Mouse (Mus musculus) intestine, embryonic 16.5 days (tissue): ENCODE data around the gene Gm12355. TPM values are rescaled to one million over a fixed set of nuclear protein-coding genes. Genes with fewer than 3 reads are reported as not detected.
"Not testable (repeated sequence)": the region's sequence is repeated elsewhere in the genome, so short reads cannot be mapped to it uniquely, and the experiment has no call there.

Source experiments
- ATAC-seq: fragments of 200-750 bp; cut with Nextera tagmentation; 2 replicates; pipeline ENCODE4 v1.8.0; 2017; ENCODE audit warnings: moderate TSS enrichment, moderate library complexity
- H3K27ac ChIP-seq: fragments of 300-500 bp; sonication (generic); 2 replicates; pipeline ENCODE4 v1.5.1; 2014; ENCODE audit warnings: mild to moderate bottlenecking, low read length
- H3K27me3 ChIP-seq: fragments of 300-500 bp; sonication (generic); replicated peaks from 2 replicates; pipeline ENCODE4 v1.6.1; 2014; ENCODE audit warnings: low read length, control low read depth, mixed read lengths; ENCODE audit not compliant: control insufficient read depth, insufficient read depth
- H3K36me3 ChIP-seq: fragments of 300-500 bp; sonication (generic); 2 replicates; pipeline ENCODE4 v1.6.1; 2014; ENCODE audit warnings: low read length, control low read depth; ENCODE audit not compliant: control insufficient read depth, insufficient read depth
- H3K4me1 ChIP-seq: fragments of 300-500 bp; sonication (generic); 2 replicates; pipeline ENCODE4 v1.6.1; 2014; ENCODE audit warnings: low read length, control low read depth, mixed read lengths; ENCODE audit not compliant: control insufficient read depth, insufficient read depth
- H3K4me2 ChIP-seq: fragments of 300-500 bp; sonication (generic); 2 replicates; pipeline ENCODE4 v1.6.1; 2014; ENCODE audit warnings: low read depth, low read length, control low read depth
- H3K4me3 ChIP-seq: fragments of 300-500 bp; sonication (generic); 2 replicates; pipeline ENCODE4 v1.5.1; 2014; ENCODE audit warnings: mild to moderate bottlenecking, low read length
- H3K9ac ChIP-seq: fragments of 300-500 bp; sonication (generic); 2 replicates; pipeline ENCODE4 v1.6.1; 2014; ENCODE audit warnings: low read depth, low read length
- H3K9me3 ChIP-seq: fragments of 300-500 bp; sonication (generic); 2 replicates; pipeline ENCODE4 v1.6.1; 2016; ENCODE audit warnings: low read length, control low read depth; ENCODE audit not compliant: control insufficient read depth
- WGBS: fragments of 180-500 bp; shearing (Covaris S2); extraction: QIAGEN DNeasy Blood & Tissue Kit; methylation state at CpG from one replicate; pipeline ENCODE4 v1.1.7; 2014; 5-methylcytosine and 5-hydroxymethylcytosine counted together
- polyA plus RNA-seq: library from polyadenylated mRNA; unstranded; fragments of >200 nt; fragmentation: Nextera tagmentation; extraction: Ambion mirVana; gene quantifications from 2 replicates; pipeline ENCODE4 v1.2.1, GENCODE M21; 2015

The Gm12355 gene
- polyA plus RNA-seq, 1 experiment from 2014 or later = 0.57 TPM

- ATAC-seq = no peak
- H3K27me3 ChIP-seq = no peaks in the 10 kb centered on the region
- H3K4me3 ChIP-seq = no peak overlapping the region
- H3K27ac ChIP-seq = no peak overlapping the region
- H3K4me1 ChIP-seq = no peaks in the 10 kb centered on the region
- no peak overlapping the region for H3K4me2 ChIP-seq
- 95% methylated on average over 13 of the region's 13 CpGs for WGBS
- H3K9ac ChIP-seq = no peak overlapping the region
- no peaks in the 10 kb centered on the region for H3K36me3 ChIP-seq
- no peaks in the 10 kb centered on the region for H3K9me3 ChIP-seq
These were observed 4.7 kb downstream of the Gm12355 start for GRCm38 (mm10) chr11:98620791-98621190.

- no peak overlapping the region for H3K27ac ChIP-seq
- no peaks in the 10 kb centered on the region for H3K36me3 ChIP-seq
- H3K4me3 ChIP-seq = no peak overlapping the region
- no peaks in the 10 kb centered on the region; the same call in 1 of the 2 replicates for H3K9me3 ChIP-seq
- no peak overlapping the region for H3K4me2 ChIP-seq
- H3K27me3 ChIP-seq = no peaks in the 10 kb centered on the region
- H3K9ac ChIP-seq = no peak overlapping the region
- 11% methylated on average over 3 of the region's 3 CpGs for whole genome bisulfite sequencing
- no peak for ATAC-seq
- H3K4me1 ChIP-seq = peaks cover 5% of the 10 kb centered on the region; the same call in 1 of the 2 replicates
These were observed 18.7 kb downstream of the Gm12355 start for GRCm38 (mm10) chr11:98606763-98607162.

GRCm38 (mm10) chr11:98604911-98605310 is 20.6 kb downstream of the Gm12355 start:
- H3K4me3 ChIP-seq, H3K4me2 ChIP-seq, H3K27ac ChIP-seq, H3K36me3 ChIP-seq, H3K9ac ChIP-seq, H3K27me3 ChIP-seq, ATAC-seq, H3K4me1 ChIP-seq, H3K9me3 ChIP-seq: not testable (repeated sequence)
- 65% methylated on average over 6 of the region's 6 CpGs for WGBS

- Histone ChIP-seq H3K27me3 (peaks cover 6% of the 10 kb centered on the region; the same call in 1 of the 2 replicates), H3K4me1 (peaks cover 6% of the 10 kb centered on the region; the same call in 1 of the 2 replicates), H3K27ac (no peak overlapping the region), H3K9ac (no peak overlapping the region), H3K36me3 (no peaks in the 10 kb centered on the region), H3K9me3 (no peaks in the 10 kb centered on the region), H3K4me3 (no peak overlapping the region), H3K4me2 (no peak overlapping the region)
- no peak for ATAC-seq
- WGBS = 89% methylated on average over 2 of the region's 2 CpGs
These were observed 21.5 kb downstream of the Gm12355 start for GRCm38 (mm10) chr11:98603953-98604352.

- under 1% methylated on average over 20 of the region's 20 CpGs for WGBS
- Histone ChIP-seq H3K4me3 (peak overlapping the region; percentile 50), H3K4me1 (peaks cover 6% of the 10 kb centered on the region; the same call in 1 of the 2 replicates), H3K9ac (peak overlapping the region; percentile 49; the same call in 1 of the 2 replicates), H3K9me3 (no peaks in the 10 kb centered on the region), H3K27me3 (peaks cover 10% of the 10 kb centered on the region; the same call in 1 of the 2 replicates), H3K27ac (no peak overlapping the region), H3K4me2 (peak overlapping the region; percentile 67), H3K36me3 (no peaks in the 10 kb centered on the region)
- ATAC-seq = peak; percentile 73
These were observed 23.3 kb downstream of the Gm12355 start for GRCm38 (mm10) chr11:98602090-98602690.

- no peaks in the 10 kb centered on the region for H3K9me3 ChIP-seq
- no peak overlapping the region for H3K9ac ChIP-seq
- ATAC-seq = no peak
- no peak overlapping the region for H3K4me3 ChIP-seq
- peaks cover 10% of the 10 kb centered on the region; the same call in 1 of the 2 replicates for H3K27me3 ChIP-seq
- H3K4me2 ChIP-seq = no peak overlapping the region
- no peak overlapping the region for H3K27ac ChIP-seq
- 41% methylated on average over 18 of the region's 18 CpGs for WGBS
- H3K36me3 ChIP-seq = no peaks in the 10 kb centered on the region
- H3K4me1 ChIP-seq = peaks cover 6% of the 10 kb centered on the region; the same call in 1 of the 2 replicates
These were observed 26.2 kb downstream of the Gm12355 start for GRCm38 (mm10) chr11:98599291-98599690.

GRCm38 (mm10) chr11:98598851-98599290 is 26.6 kb downstream of the Gm12355 start:
- peaks cover 10% of the 10 kb centered on the region; the same call in 1 of the 2 replicates for H3K27me3 ChIP-seq

GRCm38 (mm10) chr11:98597991-98598390 is 27.5 kb downstream of the Gm12355 start, which contains the start of gene Lrrc3c:
Lrrc3c (plus strand) TSS chr11:98598291.
- Histone ChIP-seq H3K4me1 (peaks cover 6% of the 10 kb centered on the region; the same call in 1 of the 2 replicates), H3K36me3 (no peaks in the 10 kb centered on the region), H3K27me3 (peaks cover 10% of the 10 kb centered on the region; the same call in 1 of the 2 replicates), H3K4me3 (no peak within 1 kb of the TSS), H3K9ac (no peak within 1 kb of the TSS), H3K9me3 (no peaks in the 10 kb centered on the region), H3K4me2 (no peak within 1 kb of the TSS), H3K27ac (no peak within 1 kb of the TSS)
- ATAC-seq = no peak
- 73% methylated on average over 8 of the region's 8 CpGs for WGBS

More at GRCm38 (mm10) chr11:98598851-98599290, 26.6 kb downstream of the Gm12355 start:
- Histone ChIP-seq H3K4me2 (no peak overlapping the region), H3K4me3 (no peak overlapping the region), H3K27ac (no peak overlapping the region), H3K9me3 (no peaks in the 10 kb centered on the region), H3K9ac (no peak overlapping the region), H3K4me1 (peaks cover 6% of the 10 kb centered on the region; the same call in 1 of the 2 replicates), H3K36me3 (no peaks in the 10 kb centered on the region)
- no peak for ATAC-seq
- WGBS = 63% methylated on average over 18 of the region's 18 CpGs

GRCm38 (mm10) chr11:98597363-98597762 is 28.1 kb downstream of the Gm12355 start:
- Histone ChIP-seq H3K4me3 (no peak overlapping the region), H3K9ac (no peak overlapping the region), H3K27ac (no peak overlapping the region), H3K36me3 (no peaks in the 10 kb centered on the region), H3K27me3 (peaks cover 10% of the 10 kb centered on the region; the same call in 1 of the 2 replicates), H3K4me1 (peaks cover 6% of the 10 kb centered on the region; the same call in 1 of the 2 replicates), H3K9me3 (no peaks in the 10 kb centered on the region), H3K4me2 (no peak overlapping the region)
- ATAC-seq = no peak
- 38% methylated on average over 6 of the region's 6 CpGs for WGBS
